Mouse (Mus musculus) bone marrow macrophage, adult 2 months (primary cell): Measurements from ENCODE around the gene Arsg.

Experiments used
- CTCF ChIP-seq: IDR thresholded peaks from 2 replicates; pipeline ENCODE4 v1.5.1; 2012; ENCODE audit warnings: low read depth, mild to moderate bottlenecking, low read length, moderate library complexity
- POLR2A ChIP-seq: IDR thresholded peaks from 2 replicates; pipeline ENCODE4 v1.6.1; 2012; ENCODE audit warnings: mild to moderate bottlenecking, low read depth, low read length, borderline replicate concordance

GRCm38 (mm10) chr11:109439209-109439608, 34.0 kb upstream of the Arsg start:
- TF ChIP-seq CTCF (no peak), POLR2A (no peak)
